Comparison of ENCODE assay signal across 8 mouse cellular contexts in genomic region chr11:70681897-70682581, GRCm38 (mm10). TPM values are rescaled to one million over a fixed set of nuclear protein-coding genes. Genes with fewer than 3 reads are reported as not detected.
DNase-seq lines count a peak whose midpoint lies in the region; ATAC-seq and TF ChIP-seq lines count a peak whose summit lies in the region.

No protein-coding gene starts in this region.

- peaks cover 0 to 10% of the 10 kb centered on the region in 2 experiments; a peak in 2 of 4 replicates for H3K36me3 ChIP-seq in MEL (ENCODE audit: control insufficient read depth in 1 of 2, insufficient read depth in 2 of 2, low read length in 2 of 2)
- peaks cover 75% of the 10 kb centered on the region for H3K36me3 ChIP-seq in embryonic facial prominence, embryonic 10.5 days (replicated peaks)
- peaks cover 31% of the 10 kb centered on the region; the same call in 1 of the 2 replicates for H3K36me3 ChIP-seq in intestine, embryonic 15.5 days
- H3K36me3 ChIP-seq in midbrain, embryonic 11.5 days (ENCODE audit: control insufficient read depth, insufficient read depth, low read length), result peaks cover 2% of the 10 kb centered on the region; the same call in 1 of the 2 replicates

- peak; percentile 35; the same call in 1 of the 2 replicates for ATAC-seq in intestine, embryonic 15.5 days
- ATAC-seq in midbrain, embryonic 11.5 days (ENCODE audit: low FRiP score), result peak; percentile 90

- no peak for DNase-seq in layer of hippocampus, adult 2 months (ENCODE audit: low spot score in 2 of 2)
- no peak for DNase-seq in layer of hippocampus, adult 9-10 months (ENCODE audit: low spot score)
- peak; percentile 75 for DNase-seq in MEL (ENCODE audit: low read depth, low spot score)
- DNase-seq in embryonic facial prominence, embryonic 10.5 days (ENCODE audit: low spot score), result peak; percentile 68
- DNase-seq in midbrain, embryonic 11.5 days (ENCODE audit: low spot score, missing footprints), result peak; percentile 98
- no peak for DNase-seq in urinary bladder, adult 2 months (ENCODE audit: low spot score)
- DNase-seq in spleen, postnatal 36 days (ENCODE audit: low spot score in 2 of 2), result no peak

- peak; percentile 6; the same call in 1 of the 2 replicates for TF ChIP-seq RAD21 in MEL (IDR thresholded peaks at IDR 0.05; ENCODE audit: low read depth, low read length)

- WGBS in embryonic facial prominence, embryonic 10.5 days, result 16% methylated on average over 11 of the region's 11 CpGs
- WGBS in intestine, embryonic 15.5 days, result 26% methylated on average over 11 of the region's 11 CpGs
- WGBS in midbrain, embryonic 11.5 days, result 9% methylated on average over 11 of the region's 11 CpGs

- peak overlapping the region; percentile 9; the same call in 1 of the 2 replicates for H3K4me3 ChIP-seq in layer of hippocampus, adult 2 months
- H3K4me3 ChIP-seq in MEL (ENCODE audit: control insufficient read depth in 1 of 2, insufficient read depth in 1 of 2, low read depth in 2 of 2, low read length in 2 of 2), result no peak overlapping the region
- peak overlapping the region; percentile 34 for H3K4me3 ChIP-seq in embryonic facial prominence, embryonic 10.5 days
- no peak overlapping the region for H3K4me3 ChIP-seq in intestine, embryonic 15.5 days (replicated peaks)
- H3K4me3 ChIP-seq in midbrain, embryonic 11.5 days (ENCODE audit: low read depth, low read length), result no peak overlapping the region

- no peak for TF ChIP-seq POLR2A in MEL (IDR thresholded peaks at IDR 0.05; ENCODE audit: control insufficient read depth in 1 of 2, insufficient read depth in 1 of 2, low read depth in 1 of 2, low read length in 2 of 2, poor library complexity in 1 of 2)

- TF ChIP-seq CTCF in layer of hippocampus, adult 2 months (conservative IDR thresholded peaks at IDR 0.05), result peak; percentile 65
- TF ChIP-seq CTCF in MEL (IDR thresholded peaks at IDR 0.05 in 2 of 3, conservative IDR thresholded peaks at IDR 0.05 in 1 of 3; ENCODE audit: control insufficient read depth in 1 of 3, insufficient read depth in 1 of 3, low read depth in 2 of 3, low read length in 3 of 3, poor library complexity in 1 of 3, severe bottlenecking in 1 of 3), result peak in 2 of 3 experiments; percentile 34 to 56; a peak in 4 of 6 replicates

- no peaks in the 10 kb centered on the region for H3K79me2 ChIP-seq in MEL (ENCODE audit: control insufficient read depth, insufficient read depth, low read length, poor library complexity)

- peaks cover 0 to 10% of the 10 kb centered on the region in 2 experiments; a peak in 3 of 4 replicates for H3K4me1 ChIP-seq in MEL (ENCODE audit: control insufficient read depth in 1 of 2, insufficient read depth in 2 of 2, low read length in 2 of 2)
- H3K4me1 ChIP-seq in embryonic facial prominence, embryonic 10.5 days, result peaks cover 43% of the 10 kb centered on the region
- H3K4me1 ChIP-seq in intestine, embryonic 15.5 days (replicated peaks), result peaks cover 14% of the 10 kb centered on the region
- peaks cover 14% of the 10 kb centered on the region for H3K4me1 ChIP-seq in midbrain, embryonic 11.5 days (ENCODE audit: control insufficient read depth, insufficient read depth, low read length)

- H3K9me3 ChIP-seq in MEL (replicated peaks; ENCODE audit: insufficient read depth, low read length), result no peaks in the 10 kb centered on the region
- no peaks in the 10 kb centered on the region for H3K9me3 ChIP-seq in embryonic facial prominence, embryonic 10.5 days
- H3K9me3 ChIP-seq in intestine, embryonic 15.5 days, result no peaks in the 10 kb centered on the region
- no peaks in the 10 kb centered on the region for H3K9me3 ChIP-seq in midbrain, embryonic 11.5 days (ENCODE audit: control insufficient read depth, low read length)

- peak overlapping the region; percentile 100 for H3K27ac ChIP-seq in layer of hippocampus, adult 2 months
- H3K27ac ChIP-seq in MEL (ENCODE audit: control insufficient read depth, low read depth, low read length), result no peak overlapping the region
- H3K27ac ChIP-seq in embryonic facial prominence, embryonic 10.5 days (replicated peaks), result peak overlapping the region; percentile 42
- no peak overlapping the region for H3K27ac ChIP-seq in intestine, embryonic 15.5 days
- H3K27ac ChIP-seq in midbrain, embryonic 11.5 days (ENCODE audit: low read depth, low read length), result peak overlapping the region; percentile 60

- H3K27me3 ChIP-seq in MEL (ENCODE audit: control insufficient read depth in 1 of 2, insufficient read depth in 2 of 2, low read length in 2 of 2), result no peaks in the 10 kb centered on the region
- no peaks in the 10 kb centered on the region for H3K27me3 ChIP-seq in embryonic facial prominence, embryonic 10.5 days (replicated peaks; ENCODE audit: low read depth, poor library complexity, severe bottlenecking)
- no peaks in the 10 kb centered on the region for H3K27me3 ChIP-seq in intestine, embryonic 15.5 days (replicated peaks)
- no peaks in the 10 kb centered on the region for H3K27me3 ChIP-seq in midbrain, embryonic 11.5 days (ENCODE audit: control insufficient read depth, insufficient read depth, low read length)

- no peak overlapping the region for H3K4me2 ChIP-seq in intestine, embryonic 15.5 days (replicated peaks)
- H3K4me2 ChIP-seq in midbrain, embryonic 11.5 days, result peak overlapping the region; percentile 25; the same call in 1 of the 2 replicates

- no peak for TF ChIP-seq EP300 in MEL (IDR thresholded peaks at IDR 0.05; ENCODE audit: low read depth in 1 of 2, low read length in 2 of 2)

- H3K9ac ChIP-seq in MEL (ENCODE audit: control insufficient read depth, low read depth, low read length, poor library complexity, severe bottlenecking), result no peak overlapping the region
- H3K9ac ChIP-seq in intestine, embryonic 15.5 days, result no peak overlapping the region
- H3K9ac ChIP-seq in midbrain, embryonic 11.5 days (ENCODE audit: low read length), result peak overlapping the region; percentile 32; the same call in 1 of the 2 replicates

TF ChIP-seq in MEL, 35 proteins besides CTCF, POLR2A, EP300 and RAD21 (continues in another document):
- TF ChIP-seq TBP (IDR thresholded peaks at IDR 0.05; ENCODE audit: low read depth, low read length) (no peak), ZMIZ1 (IDR thresholded peaks at IDR 0.05; ENCODE audit: low read depth, low read length) (no peak), MYC (IDR thresholded peaks at IDR 0.05; ENCODE audit: low read depth, low read length) (no peak), SMC3 (IDR thresholded peaks at IDR 0.05; ENCODE audit: low read depth, low read length) (peak; percentile 47)

RNA-seq across cellular contexts. Expression of gene Camta2, which starts 5.9 kb away (rescaled TPM):
- 100 to 1,000 TPM; 387 to 403 TPM for total RNA-seq in layer of hippocampus, adult 2 months (2021)
- 1.9 and 2.8 TPM in 2 replicates for total RNA-seq in MEL (2012; rRNA removed)
- 10 to 100 TPM in 1 of 2 experiments, not detected in 1; 15.0 TPM for polyA plus RNA-seq in MEL (2012; ENCODE audit: insufficient read depth in 1 of 2, insufficient read length in 2 of 2, low read depth in 1 of 2, low replicate concordance in 2 of 2, missing spikeins in 1 of 2)
- polyA plus RNA-seq in embryonic facial prominence, embryonic 10.5 days (2016; fragmentation: Nextera tagmentation; extraction: Ambion mirVana), result 10.5 and 10.9 TPM in 2 replicates
- 12.1 and 13.5 TPM in 2 replicates for polyA plus RNA-seq in intestine, embryonic 15.5 days (2015; fragmentation: Nextera tagmentation; extraction: Ambion mirVana)
- 6.6 and 6.7 TPM in 2 replicates for polyA plus RNA-seq in midbrain, embryonic 11.5 days (2014; fragmentation: Nextera tagmentation; extraction: Ambion mirVana)
- polyA plus RNA-seq in urinary bladder, adult 2 months (2012; rRNA removed), result 16.6 and 25.4 TPM in 2 replicates

RNA-seq across cellular contexts. Expression of gene Spag7, which starts 12.8 kb away (rescaled TPM):
- 10 to 100 TPM; 50.8 to 54.7 TPM for total RNA-seq in layer of hippocampus, adult 2 months (2021)
- total RNA-seq in MEL (2012; rRNA removed), result 76.4 and 81.0 TPM in 2 replicates
- polyA plus RNA-seq in MEL (2012; ENCODE audit: insufficient read depth in 1 of 2, insufficient read length in 2 of 2, low read depth in 1 of 2, low replicate concordance in 2 of 2, missing spikeins in 1 of 2), result 10 to 100 TPM in 1 of 2 experiments, not detected in 1; 99.6 TPM
- 181 and 185 TPM in 2 replicates for polyA plus RNA-seq in embryonic facial prominence, embryonic 10.5 days (2016; fragmentation: Nextera tagmentation; extraction: Ambion mirVana)
- 132 and 154 TPM in 2 replicates for polyA plus RNA-seq in intestine, embryonic 15.5 days (2015; fragmentation: Nextera tagmentation; extraction: Ambion mirVana)
- 138 and 139 TPM in 2 replicates for polyA plus RNA-seq in midbrain, embryonic 11.5 days (2014; fragmentation: Nextera tagmentation; extraction: Ambion mirVana)
- 89.4 and 93.2 TPM in 2 replicates for polyA plus RNA-seq in urinary bladder, adult 2 months (2012; rRNA removed)

RNA-seq across cellular contexts. Expression of gene Inca1, which starts 17.9 kb away (rescaled TPM):
- total RNA-seq in layer of hippocampus, adult 2 months (2021), result 1 to 10 TPM; 2.9 to 5.0 TPM
- total RNA-seq in MEL (2012; rRNA removed), result 0.35 and 0.46 TPM in 2 replicates
- polyA plus RNA-seq in MEL (2012; ENCODE audit: insufficient read depth in 1 of 2, insufficient read length in 2 of 2, low read depth in 1 of 2, low replicate concordance in 2 of 2, missing spikeins in 1 of 2), result 1 to 10 TPM in 1 of 2 experiments, not detected in 1; 2.2 TPM
- polyA plus RNA-seq in embryonic facial prominence, embryonic 10.5 days (2016; fragmentation: Nextera tagmentation; extraction: Ambion mirVana), result 0.69 and 0.99 TPM in 2 replicates
- 1.4 and 1.5 TPM in 2 replicates for polyA plus RNA-seq in intestine, embryonic 15.5 days (2015; fragmentation: Nextera tagmentation; extraction: Ambion mirVana)
- 1.3 TPM in 2 replicates for polyA plus RNA-seq in midbrain, embryonic 11.5 days (2014; fragmentation: Nextera tagmentation; extraction: Ambion mirVana)
- 4.3 and 5.1 TPM in 2 replicates for polyA plus RNA-seq in urinary bladder, adult 2 months (2012; rRNA removed)

RNA-seq across cellular contexts. Expression of gene Kif1c, which starts 18.3 kb away (rescaled TPM):
- total RNA-seq in layer of hippocampus, adult 2 months (2021), result 10 to 100 TPM; 76.5 to 89.8 TPM
- 19.8 and 20.3 TPM in 2 replicates for total RNA-seq in MEL (2012; rRNA removed)
- 10 to 100 TPM in 1 of 2 experiments, not detected in 1; 21.7 TPM for polyA plus RNA-seq in MEL (2012; ENCODE audit: insufficient read depth in 1 of 2, insufficient read length in 2 of 2, low read depth in 1 of 2, low replicate concordance in 2 of 2, missing spikeins in 1 of 2)
- polyA plus RNA-seq in embryonic facial prominence, embryonic 10.5 days (2016; fragmentation: Nextera tagmentation; extraction: Ambion mirVana), result 1.6 and 2.0 TPM in 2 replicates
- 4.4 TPM in 2 replicates for polyA plus RNA-seq in intestine, embryonic 15.5 days (2015; fragmentation: Nextera tagmentation; extraction: Ambion mirVana)
- polyA plus RNA-seq in midbrain, embryonic 11.5 days (2014; fragmentation: Nextera tagmentation; extraction: Ambion mirVana), result 6.1 and 7.1 TPM in 2 replicates
- polyA plus RNA-seq in urinary bladder, adult 2 months (2012; rRNA removed), result 77.5 and 105 TPM in 2 replicates

RNA-seq across cellular contexts. Expression of gene Eno3, which starts 25.0 kb away (rescaled TPM):
- total RNA-seq in layer of hippocampus, adult 2 months (2021), result 1 to 10 TPM; 6.6 to 7.9 TPM
- total RNA-seq in MEL (2012; rRNA removed), result 12.9 and 14.2 TPM in 2 replicates
- 10 to 100 TPM in 1 of 2 experiments, not detected in 1; 16.8 TPM for polyA plus RNA-seq in MEL (2012; ENCODE audit: insufficient read depth in 1 of 2, insufficient read length in 2 of 2, low read depth in 1 of 2, low replicate concordance in 2 of 2, missing spikeins in 1 of 2)
- 72.9 and 88.4 TPM in 2 replicates for polyA plus RNA-seq in embryonic facial prominence, embryonic 10.5 days (2016; fragmentation: Nextera tagmentation; extraction: Ambion mirVana)
- 12.1 and 15.6 TPM in 2 replicates for polyA plus RNA-seq in intestine, embryonic 15.5 days (2015; fragmentation: Nextera tagmentation; extraction: Ambion mirVana)
- polyA plus RNA-seq in midbrain, embryonic 11.5 days (2014; fragmentation: Nextera tagmentation; extraction: Ambion mirVana), result 13.8 and 14.3 TPM in 2 replicates
- polyA plus RNA-seq in urinary bladder, adult 2 months (2012; rRNA removed), result 104 and 126 TPM in 2 replicates

Comparison
In these comparisons a context has a peak if more than half of its experiments do, and no peak if none do; other contexts are left out.
1. DNase-seq: peak in MEL (single experiment), embryonic facial prominence, embryonic 10.5 days (single experiment) and midbrain, embryonic 11.5 days (single experiment); none in layer of hippocampus, adult 2 months (0 of 2), layer of hippocampus, adult 9-10 months (single experiment), urinary bladder, adult 2 months (single experiment) and spleen, postnatal 36 days (0 of 2).
2. H3K27ac ChIP-seq: peak in layer of hippocampus, adult 2 months (single experiment), embryonic facial prominence, embryonic 10.5 days (single experiment) and midbrain, embryonic 11.5 days (single experiment); none in MEL (single experiment) and intestine, embryonic 15.5 days (single experiment).
3. H3K4me3 ChIP-seq: peak in layer of hippocampus, adult 2 months (single experiment) and embryonic facial prominence, embryonic 10.5 days (single experiment); none in MEL (0 of 2), intestine, embryonic 15.5 days (single experiment) and midbrain, embryonic 11.5 days (single experiment).